Mouse (Mus musculus) hindbrain, embryonic 14.5 days (tissue): ENCODE results near the gene Nol10. TPM values are rescaled to one million over a fixed set of nuclear protein-coding genes. Genes with fewer than 3 reads are reported as not detected.

ENCODE experiments used
- ATAC-seq: fragments of 200-750 bp; cut with Nextera tagmentation; 2 replicates; pipeline ENCODE4 v1.8.0; 2017; ENCODE audit warnings: moderate number of reproducible peaks, mild to moderate bottlenecking, moderate TSS enrichment, moderate library complexity; ENCODE audit not compliant: low FRiP score
- DNase-seq: peaks from one replicate; pipeline ENCODE4 v3.0.0-alpha.2; 2015; ENCODE audit warnings: low spot score
- H3K27ac ChIP-seq: fragments of 300-500 bp; sonication (generic); 2 replicates; pipeline ENCODE4 v1.5.1; 2014; ENCODE audit warnings: mild to moderate bottlenecking, moderate library complexity
- H3K27me3 ChIP-seq: fragments of 300-500 bp; sonication (generic); 2 replicates; pipeline ENCODE4 v1.6.1; 2014; ENCODE audit warnings: mild to moderate bottlenecking, low read length, mixed read lengths; ENCODE audit not compliant: control insufficient read depth, insufficient read depth
- H3K36me3 ChIP-seq: fragments of 300-500 bp; sonication (generic); replicated peaks from 2 replicates; pipeline ENCODE4 v1.6.1; 2014; ENCODE audit not compliant: control insufficient read depth, insufficient read depth
- H3K4me1 ChIP-seq: fragments of 300-500 bp; sonication (generic); replicated peaks from 2 replicates; pipeline ENCODE4 v1.6.1; 2014; ENCODE audit warnings: antibody characterized with exemption, low read length, mixed read lengths; ENCODE audit not compliant: control insufficient read depth, insufficient read depth
- H3K4me2 ChIP-seq: fragments of 300-500 bp; sonication (generic); replicated peaks from 2 replicates; pipeline ENCODE4 v1.6.1; 2014; ENCODE audit warnings: mild to moderate bottlenecking, moderate library complexity
- H3K4me3 ChIP-seq: fragments of 300-500 bp; sonication (generic); replicated peaks from 2 replicates; pipeline ENCODE4 v1.5.1; 2014; ENCODE audit warnings: mild to moderate bottlenecking, low read length
- H3K9ac ChIP-seq: fragments of 300-500 bp; sonication (generic); 2 replicates; pipeline ENCODE4 v1.6.1; 2014
- H3K9me3 ChIP-seq: fragments of 300-500 bp; sonication (generic); 2 replicates; pipeline ENCODE4 v1.6.1; 2016; ENCODE audit warnings: low read length; ENCODE audit not compliant: control insufficient read depth
- WGBS: fragments of 180-500 bp; shearing (Covaris S2); extraction: QIAGEN DNeasy Blood & Tissue Kit; methylation state at CpG from one replicate; pipeline ENCODE4 v1.1.7; 2014; 5-methylcytosine and 5-hydroxymethylcytosine counted together
- microRNA-seq: library from miRNA; unstranded; fragments of <30 nt; microRNA quantifications from one replicate; pipeline ENCODE4, GENCODE M21; 2016
- polyA plus RNA-seq: library from polyadenylated mRNA; unstranded; fragments of >200 nt; fragmentation: Nextera tagmentation; extraction: Ambion mirVana; gene quantifications from 2 replicates; pipeline ENCODE4 v1.2.1, GENCODE M21; 2014

Gene Nol10
- polyA plus RNA-seq, 1 experiment from 2014 or later, result 22.0 TPM

DNA sequence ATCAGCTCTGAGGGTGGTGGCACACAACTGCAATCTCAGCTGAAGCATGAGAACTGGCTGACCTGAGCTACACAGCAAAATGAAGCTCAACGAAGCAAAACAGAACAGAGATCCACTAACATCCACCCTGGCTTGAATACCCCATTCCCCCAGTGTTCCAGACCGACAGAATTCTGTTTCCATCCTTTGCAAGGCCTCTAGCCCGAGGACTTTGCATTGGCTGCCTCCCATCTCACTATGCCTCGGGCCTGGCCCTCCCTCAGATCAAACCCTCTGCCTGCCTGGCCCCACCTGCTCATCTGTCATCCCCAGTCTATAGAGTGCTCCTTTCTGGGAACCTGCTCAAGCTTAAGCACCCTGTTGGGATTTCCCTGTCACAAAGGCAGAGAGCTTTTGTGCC, 126.4 kb downstream of the Nol10 start:
- 74% methylated on average over 4 of the region's 4 CpGs for WGBS
- Histone ChIP-seq H3K4me2 (no peak overlapping the region), H3K4me3 (no peak overlapping the region), H3K9ac (no peak overlapping the region), H3K4me1 (no peaks in the 10 kb centered on the region), H3K36me3 (no peaks in the 10 kb centered on the region), H3K27me3 (no peaks in the 10 kb centered on the region), H3K27ac (no peak overlapping the region), H3K9me3 (no peaks in the 10 kb centered on the region)
- DNase-seq, result no peak
- ATAC-seq, result no peak

DNA sequence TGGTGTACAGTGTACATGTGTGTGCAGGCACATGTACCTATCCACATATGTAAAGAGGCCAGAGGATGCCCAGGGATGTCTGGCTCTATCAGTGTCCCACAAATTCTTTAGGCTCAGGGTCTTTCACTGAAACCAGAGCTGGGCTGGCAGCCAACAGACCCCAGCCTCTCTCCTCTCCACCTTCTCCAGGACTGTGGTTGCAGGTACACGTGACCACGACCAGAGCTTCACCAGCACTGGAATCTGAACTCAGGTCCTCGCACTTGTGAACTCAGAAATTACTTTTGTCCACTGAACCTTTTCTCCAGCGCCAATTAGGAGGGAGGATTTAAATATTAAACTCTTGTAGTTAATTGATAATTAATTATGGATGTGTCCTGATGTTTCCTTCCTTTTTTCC, 126.9 kb downstream of the Nol10 start:
- H3K9me3 ChIP-seq, result no peaks in the 10 kb centered on the region
- no peak overlapping the region for H3K27ac ChIP-seq
- no peak overlapping the region for H3K4me2 ChIP-seq
- ATAC-seq (no peak), DNase-seq (no peak)
- no peaks in the 10 kb centered on the region for H3K27me3 ChIP-seq
- H3K36me3 ChIP-seq, result no peaks in the 10 kb centered on the region
- H3K9ac ChIP-seq, result no peak overlapping the region
- no peaks in the 10 kb centered on the region for H3K4me1 ChIP-seq
- WGBS, result 88% methylated on average over 4 of the region's 4 CpGs
- H3K4me3 ChIP-seq, result no peak overlapping the region

DNA sequence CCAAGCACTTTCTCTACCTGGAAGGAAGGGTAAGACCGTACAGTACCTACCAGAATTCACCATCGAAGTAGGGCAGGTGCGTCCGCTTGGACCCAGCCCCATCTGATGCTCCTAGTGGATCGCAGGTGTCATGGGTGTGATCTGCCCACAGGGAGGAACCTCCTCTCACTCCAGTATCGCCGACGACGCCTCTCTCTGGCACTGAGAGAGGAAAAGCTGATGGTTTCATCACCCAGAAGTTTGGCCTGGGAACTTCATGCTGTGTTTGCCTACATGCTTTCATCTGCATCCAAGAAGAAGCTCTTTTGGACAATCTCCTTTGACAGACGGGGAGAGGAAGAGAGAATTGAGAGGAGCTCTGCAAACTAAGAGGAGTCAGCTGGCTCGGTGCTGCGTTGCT, 129.9 kb downstream of the Nol10 start:
- 88% methylated on average over 12 of the region's 12 CpGs for WGBS
- Histone ChIP-seq H3K9ac (no peak overlapping the region), H3K4me2 (no peak overlapping the region), H3K27ac (no peak overlapping the region), H3K4me1 (no peaks in the 10 kb centered on the region), H3K4me3 (no peak overlapping the region), H3K27me3 (no peaks in the 10 kb centered on the region), H3K36me3 (no peaks in the 10 kb centered on the region), H3K9me3 (no peaks in the 10 kb centered on the region)
- no peak for ATAC-seq
- no peak for DNase-seq

DNA sequence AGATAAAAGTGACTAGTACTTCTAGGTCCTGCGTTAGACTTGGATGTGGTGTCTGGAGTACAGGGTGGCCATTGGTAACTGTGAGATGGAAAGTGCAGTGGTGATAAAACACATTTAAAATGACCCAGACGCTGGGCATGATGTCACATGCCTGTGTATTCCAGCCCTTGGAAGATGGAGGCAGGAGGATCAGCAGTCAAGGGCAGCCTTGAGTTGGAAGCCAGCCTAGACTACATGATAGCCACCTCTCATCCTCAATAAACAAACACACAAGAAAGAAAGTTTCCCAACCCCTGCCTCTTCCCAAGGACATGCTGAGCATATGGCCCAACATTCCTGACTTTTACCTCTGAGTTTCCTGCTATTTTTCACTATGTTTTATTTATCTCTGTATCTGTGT, 130.6 kb downstream of the Nol10 start:
- ATAC-seq, result no peak
- Histone ChIP-seq H3K9me3 (no peaks in the 10 kb centered on the region), H3K27me3 (no peaks in the 10 kb centered on the region), H3K9ac (no peak overlapping the region), H3K4me3 (no peak overlapping the region), H3K27ac (no peak overlapping the region), H3K4me1 (no peaks in the 10 kb centered on the region), H3K4me2 (no peak overlapping the region), H3K36me3 (no peaks in the 10 kb centered on the region)
- DNase-seq, result no peak
- WGBS, result 89% methylated on average over 2 of the region's 2 CpGs

Small RNA genes lying within 50 kb of the gene (microRNA-seq; reads per million reads assigned to microRNA genes)
- gene Mir3066, result 14.5 reads per million, percentile 34 among the genes with 10 or more reads in this experiment

Other genes with a start within 250 kb of the Nol10 start
- gene Kcnf1, start 171.6 kb upstream of the Nol10 start, polyA plus RNA-seq, result 2.8 and 3.3 TPM in 2 replicates
- 268 and 305 TPM in 2 replicates for gene Pdia6, start 81.9 kb upstream of the Nol10 start, polyA plus RNA-seq
- 0.55 and 0.67 TPM in 2 replicates for gene Atp6v1c2, start 19.1 kb upstream of the Nol10 start, polyA plus RNA-seq
- gene Odc1, start 196.3 kb downstream of the Nol10 start, polyA plus RNA-seq, result 143 and 144 TPM in 2 replicates